Mouse (Mus musculus): Measurements from ENCODE around the gene Def6.

- TF ChIP-seq POLR2A (IDR thresholded peaks at IDR 0.05; ENCODE audit: low read depth, low read length) (no peak), CTCF (IDR thresholded peaks at IDR 0.05; ENCODE audit: borderline replicate concordance, insufficient read depth, low read length) (no peak)
Measured at GRCm38 (mm10) chr17:28272837-28273236, 65.3 kb downstream of the Def6 start.

Data from embryonic fibroblast, embryonic 13.5 days (primary cell).